Mouse (Mus musculus): Measurements from ENCODE around the gene Cd300lg. TPM values are rescaled to one million over a fixed set of nuclear protein-coding genes. Genes with fewer than 3 reads are reported as not detected.

Gene Cd300lg
- total RNA-seq, 1 experiment: not detected

DNA sequence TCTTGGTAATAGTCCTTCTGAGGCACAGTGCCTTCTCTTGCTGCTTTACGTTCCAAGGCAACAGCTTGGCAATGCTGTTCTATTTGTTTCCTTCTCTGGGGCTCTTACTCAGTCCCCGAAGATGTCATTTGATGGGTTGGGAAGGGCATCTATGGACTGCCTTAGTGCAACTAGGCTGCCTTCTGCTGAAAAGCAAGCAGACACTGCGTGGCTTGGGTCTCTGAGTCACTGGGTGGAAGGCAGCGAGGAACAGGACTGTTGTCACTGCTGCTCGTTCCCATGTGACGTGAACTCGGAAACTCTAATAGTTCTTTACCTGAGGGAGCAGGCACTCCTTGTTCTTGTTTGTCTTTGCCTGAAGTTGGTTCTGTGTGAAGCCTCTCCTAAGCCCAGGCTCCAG lies 45.4 kb upstream of the Cd300lg start:
- Histone ChIP-seq H3K4me1 (ENCODE audit: control insufficient read depth in 2 of 2, insufficient read depth in 2 of 2, low read length in 2 of 2, poor library complexity in 1 of 2) (no peaks in the 10 kb centered on the region), H3K9me3 (ENCODE audit: control insufficient read depth, insufficient read depth, low read depth, low read length) (no peaks in the 10 kb centered on the region), H3K27ac (ENCODE audit: insufficient read depth, low read depth, low read length, poor library complexity, severe bottlenecking) (no peak overlapping the region), H3K4me3 (ENCODE audit: insufficient read depth in 1 of 2, low read depth in 1 of 2, low read length in 2 of 2, poor library complexity in 1 of 2, severe bottlenecking in 1 of 2) (no peak overlapping the region), H3K36me3 (ENCODE audit: control insufficient read depth, insufficient read depth, low read length, poor library complexity, severe bottlenecking) (peaks cover 5% of the 10 kb centered on the region; the same call in 1 of the 2 replicates), H3K9ac (ENCODE audit: insufficient read depth, low read depth, low read length, poor library complexity, severe bottlenecking) (no peak overlapping the region)
- TF ChIP-seq ZC3H11A (IDR thresholded peaks at IDR 0.05; ENCODE audit: borderline replicate concordance, low read depth, low read length) (no peak), ZNF384 (IDR thresholded peaks at IDR 0.05; ENCODE audit: low read depth, low read length) (no peak), MAFK (IDR thresholded peaks at IDR 0.05; ENCODE audit: insufficient read depth, low read depth, low read length) (no peak), CHD2 (IDR thresholded peaks at IDR 0.05; ENCODE audit: low read depth, low read length) (no peak), HCFC1 (IDR thresholded peaks at IDR 0.05; ENCODE audit: borderline replicate concordance, insufficient read depth, low read length) (no peak)
- DNase-seq (ENCODE audit: low read depth, low spot score): no peak
- in situ Hi-C loops (cut with MboI; ENCODE audit: low sequenced_read_pairs in 2 of 2, unreplicated experiment in 2 of 2): no loop called here

DNA sequence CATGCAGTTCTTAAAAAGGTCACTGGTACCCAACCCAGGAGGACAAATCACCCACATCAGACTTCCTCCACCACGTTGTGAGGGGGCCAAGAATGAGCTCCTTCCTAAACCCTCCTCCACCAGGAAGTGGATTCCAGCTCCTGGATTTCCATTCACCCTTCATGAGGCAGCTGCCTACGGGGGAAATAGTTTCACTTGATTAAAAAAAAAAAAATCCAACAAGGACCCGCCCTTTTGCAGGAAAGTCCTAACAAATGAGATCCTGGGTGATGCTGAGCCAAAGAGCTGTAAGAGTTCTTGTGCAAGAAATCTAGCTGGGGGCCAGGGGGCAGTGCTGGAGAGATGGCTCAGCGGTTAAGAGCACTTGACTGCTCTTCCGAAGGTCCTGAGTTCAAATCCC lies 43.1 kb upstream of the Cd300lg start:
- in situ Hi-C loops (cut with MboI; ENCODE audit: low sequenced_read_pairs in 2 of 2, unreplicated experiment in 2 of 2): no loop called here
- Histone ChIP-seq H3K27ac (ENCODE audit: insufficient read depth, low read depth, low read length, poor library complexity, severe bottlenecking) (no peak overlapping the region), H3K9me3 (ENCODE audit: control insufficient read depth, insufficient read depth, low read depth, low read length) (no peaks in the 10 kb centered on the region), H3K36me3 (ENCODE audit: control insufficient read depth, insufficient read depth, low read length, poor library complexity, severe bottlenecking) (peaks cover 7% of the 10 kb centered on the region; the same call in 1 of the 2 replicates), H3K4me3 (ENCODE audit: insufficient read depth in 1 of 2, low read depth in 1 of 2, low read length in 2 of 2, poor library complexity in 1 of 2, severe bottlenecking in 1 of 2) (no peak overlapping the region), H3K4me1 (ENCODE audit: control insufficient read depth in 2 of 2, insufficient read depth in 2 of 2, low read length in 2 of 2, poor library complexity in 1 of 2) (no peaks in the 10 kb centered on the region), H3K9ac (ENCODE audit: insufficient read depth, low read depth, low read length, poor library complexity, severe bottlenecking) (no peak overlapping the region)
- no peak for DNase-seq (ENCODE audit: low read depth, low spot score)
- TF ChIP-seq CHD2 (IDR thresholded peaks at IDR 0.05; ENCODE audit: low read depth, low read length) (no peak), ZNF384 (IDR thresholded peaks at IDR 0.05; ENCODE audit: low read depth, low read length) (peak; percentile 63)

DNA sequence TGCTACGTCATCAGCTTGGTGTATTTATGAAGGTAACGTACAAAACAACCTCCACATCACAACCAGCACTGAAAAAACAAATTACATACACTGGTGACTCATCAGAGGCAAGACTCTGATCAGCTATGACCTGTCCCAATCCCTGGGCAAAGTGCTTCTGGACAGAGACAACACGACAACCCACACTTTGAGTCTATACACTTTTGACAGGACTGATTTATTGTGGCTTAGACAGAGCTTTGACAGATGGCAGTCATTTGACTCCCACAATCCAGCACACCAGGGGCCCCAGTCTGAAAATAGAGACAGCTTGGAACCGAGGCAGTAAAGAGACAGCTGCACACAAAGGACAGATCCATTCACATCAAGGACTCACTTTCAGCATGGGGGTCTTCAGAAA lies 41.8 kb upstream of the Cd300lg start:
- no peak for TF ChIP-seq ZNF384 (IDR thresholded peaks at IDR 0.05; ENCODE audit: low read depth, low read length)
- no peak for TF ChIP-seq MAFK (IDR thresholded peaks at IDR 0.05; ENCODE audit: insufficient read depth, low read depth, low read length)
- TF ChIP-seq CHD2 (IDR thresholded peaks at IDR 0.05; ENCODE audit: low read depth, low read length): no peak
- Histone ChIP-seq H3K4me3 (ENCODE audit: insufficient read depth in 1 of 2, low read depth in 1 of 2, low read length in 2 of 2, poor library complexity in 1 of 2, severe bottlenecking in 1 of 2) (no peak overlapping the region), H3K27ac (ENCODE audit: insufficient read depth, low read depth, low read length, poor library complexity, severe bottlenecking) (no peak overlapping the region), H3K9ac (ENCODE audit: insufficient read depth, low read depth, low read length, poor library complexity, severe bottlenecking) (no peak overlapping the region), H3K36me3 (ENCODE audit: control insufficient read depth, insufficient read depth, low read length, poor library complexity, severe bottlenecking) (peaks cover 7% of the 10 kb centered on the region; the same call in 1 of the 2 replicates), H3K4me1 (ENCODE audit: control insufficient read depth in 2 of 2, insufficient read depth in 2 of 2, low read length in 2 of 2, poor library complexity in 1 of 2) (no peaks in the 10 kb centered on the region), H3K9me3 (ENCODE audit: control insufficient read depth, insufficient read depth, low read depth, low read length) (no peaks in the 10 kb centered on the region)
- no peak for DNase-seq (ENCODE audit: low read depth, low spot score)
- in situ Hi-C loops (cut with MboI; ENCODE audit: low sequenced_read_pairs in 2 of 2, unreplicated experiment in 2 of 2): no loop called here

- peak; percentile 59 for DNase-seq (ENCODE audit: low read depth, low spot score)
- TF ChIP-seq MAFK (IDR thresholded peaks at IDR 0.05; ENCODE audit: insufficient read depth, low read depth, low read length) (no peak), ZNF384 (IDR thresholded peaks at IDR 0.05; ENCODE audit: low read depth, low read length) (no peak), CHD2 (IDR thresholded peaks at IDR 0.05; ENCODE audit: low read depth, low read length) (no peak), ZC3H11A (IDR thresholded peaks at IDR 0.05; ENCODE audit: borderline replicate concordance, low read depth, low read length) (no peak), HCFC1 (IDR thresholded peaks at IDR 0.05; ENCODE audit: borderline replicate concordance, insufficient read depth, low read length) (no peak)
- Histone ChIP-seq H3K27ac (ENCODE audit: insufficient read depth, low read depth, low read length, poor library complexity, severe bottlenecking) (no peak overlapping the region), H3K9me3 (ENCODE audit: control insufficient read depth, insufficient read depth, low read depth, low read length) (no peaks in the 10 kb centered on the region), H3K9ac (ENCODE audit: insufficient read depth, low read depth, low read length, poor library complexity, severe bottlenecking) (no peak overlapping the region), H3K4me1 (ENCODE audit: control insufficient read depth in 2 of 2, insufficient read depth in 2 of 2, low read length in 2 of 2, poor library complexity in 1 of 2) (no peaks in the 10 kb centered on the region), H3K4me3 (ENCODE audit: insufficient read depth in 1 of 2, low read depth in 1 of 2, low read length in 2 of 2, poor library complexity in 1 of 2, severe bottlenecking in 1 of 2) (no peak overlapping the region), H3K36me3 (ENCODE audit: control insufficient read depth, insufficient read depth, low read length, poor library complexity, severe bottlenecking) (peaks cover 11% of the 10 kb centered on the region; the same call in 1 of the 2 replicates)
- in situ Hi-C loops (cut with MboI; ENCODE audit: low sequenced_read_pairs in 2 of 2, unreplicated experiment in 2 of 2): no loop called here
Measured at GRCm38 (mm10) chr11:102004251-102004650, 37.1 kb upstream of the Cd300lg start.

- no peak overlapping the region for H3K4me3 ChIP-seq (ENCODE audit: insufficient read depth in 1 of 2, low read depth in 1 of 2, low read length in 2 of 2, poor library complexity in 1 of 2, severe bottlenecking in 1 of 2)
- no peak overlapping the region for H3K27ac ChIP-seq (ENCODE audit: insufficient read depth, low read depth, low read length, poor library complexity, severe bottlenecking)
- peaks cover 6% of the 10 kb centered on the region; the same call in 1 of the 2 replicates for H3K36me3 ChIP-seq (ENCODE audit: control insufficient read depth, insufficient read depth, low read length, poor library complexity, severe bottlenecking)
- H3K4me1 ChIP-seq (ENCODE audit: control insufficient read depth in 2 of 2, insufficient read depth in 2 of 2, low read length in 2 of 2, poor library complexity in 1 of 2): no peaks in the 10 kb centered on the region
- H3K9me3 ChIP-seq (ENCODE audit: control insufficient read depth, insufficient read depth, low read depth, low read length): no peaks in the 10 kb centered on the region
- DNase-seq (ENCODE audit: low read depth, low spot score): no peak
- H3K9ac ChIP-seq (ENCODE audit: insufficient read depth, low read depth, low read length, poor library complexity, severe bottlenecking): no peak overlapping the region
- TF ChIP-seq MAFK (IDR thresholded peaks at IDR 0.05; ENCODE audit: insufficient read depth, low read depth, low read length) (no peak), ZNF384 (IDR thresholded peaks at IDR 0.05; ENCODE audit: low read depth, low read length) (no peak), ZC3H11A (IDR thresholded peaks at IDR 0.05; ENCODE audit: borderline replicate concordance, low read depth, low read length) (no peak), HCFC1 (IDR thresholded peaks at IDR 0.05; ENCODE audit: borderline replicate concordance, insufficient read depth, low read length) (no peak), CHD2 (IDR thresholded peaks at IDR 0.05; ENCODE audit: low read depth, low read length) (no peak)
- in situ Hi-C loops (cut with MboI; ENCODE audit: low sequenced_read_pairs in 2 of 2, unreplicated experiment in 2 of 2): no loop called here
Measured at GRCm38 (mm10) chr11:102006271-102006670, 35.0 kb upstream of the Cd300lg start.
